16 mouse cellular contexts compared by ENCODE assay signal in the genomic region with DNA sequence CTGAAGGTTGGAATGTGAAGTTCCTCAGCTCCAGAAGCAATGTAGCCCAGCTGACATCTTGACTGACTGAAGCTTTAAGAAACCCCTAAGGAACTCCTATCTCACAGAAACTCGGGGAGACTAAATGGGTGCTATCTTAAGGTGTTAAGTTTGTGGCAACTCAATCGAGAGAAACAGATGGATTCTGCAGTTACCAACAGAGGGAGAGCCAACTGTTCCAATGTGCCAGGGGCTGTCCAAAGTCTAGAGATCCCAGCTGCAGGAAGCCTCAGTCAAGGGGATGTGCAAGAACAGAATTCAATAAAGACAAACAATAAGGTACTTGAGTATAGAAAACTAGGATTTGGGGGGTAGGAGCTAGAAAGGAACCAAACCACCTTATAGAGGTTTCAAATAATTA.
"Had no signal": no experiment of that assay in that cellular context is flagged by ENCODE, and none has a peak within 500 bp of the region (broad histone marks: within the 10 kb centered on the region; RNA-seq: fewer than 3 reads in every experiment).

No protein-coding gene starts in this region.

- DNase-seq: lung, adult 2 months; lung, postnatal 14 days; lung, postnatal 36 days; thymus, adult 2 months; thymus, postnatal 25 days; thymus, postnatal 4 days had no signal

- ATAC-seq: lung, postnatal 0 days; midbrain, embryonic 13.5 days; midbrain, embryonic 15.5 days had no signal

- H3K4me1 ChIP-seq: lung, embryonic 15.5 days; megakaryocyte, embryonic 14.5 days; midbrain, embryonic 13.5 days; midbrain, embryonic 15.5 days; neural tube, embryonic 12.5 days; stomach, embryonic 15.5 days had no signal

- H3K9ac ChIP-seq: lung, embryonic 15.5 days; midbrain, embryonic 13.5 days; midbrain, embryonic 15.5 days; neural tube, embryonic 12.5 days; stomach, embryonic 15.5 days had no signal

- H3K4me2 ChIP-seq: lung, embryonic 15.5 days; midbrain, embryonic 11.5 days; midbrain, embryonic 13.5 days; midbrain, embryonic 15.5 days; neural tube, embryonic 12.5 days; stomach, embryonic 15.5 days had no signal

- H3K27me3 ChIP-seq: neural tube, embryonic 12.5 days had no signal

- H3K36me3 ChIP-seq: lung, embryonic 15.5 days; midbrain, embryonic 13.5 days; midbrain, embryonic 15.5 days; neural tube, embryonic 12.5 days; stomach, embryonic 15.5 days had no signal

- H3K27ac ChIP-seq: lung, embryonic 15.5 days; macrophage; midbrain, embryonic 13.5 days; midbrain, embryonic 15.5 days; neural tube, embryonic 12.5 days; stomach, embryonic 15.5 days; stomach, postnatal 0 days had no signal

- H3K9me3 ChIP-seq: lung, embryonic 15.5 days; megakaryocyte, embryonic 14.5 days; midbrain, embryonic 13.5 days; midbrain, embryonic 15.5 days; neural tube, embryonic 12.5 days; stomach, embryonic 15.5 days had no signal

- H3K4me3 ChIP-seq: lung, embryonic 15.5 days; megakaryocyte, embryonic 14.5 days; midbrain, embryonic 13.5 days; midbrain, embryonic 15.5 days; neural tube, embryonic 12.5 days; stomach, embryonic 15.5 days had no signal
